Mouse (Mus musculus) limb, embryonic 14.5 days (tissue): ENCODE measurements at regions not wholly inside any gene's neighbourhood (a gene's known extent, or its start where the extent isn't known, plus 50 kb on each side); places are given as distances from the start of the nearest gene placed in this dataset.
A peak's percentile ranks its signal among the peaks of the same experiment; 100 is the strongest.
"Not testable (repeated sequence)": the region's sequence is repeated elsewhere in the genome, so short reads cannot be mapped to it uniquely, and the experiment has no call there.

Source experiments
- ATAC-seq: fragments of 200-750 bp; cut with Nextera tagmentation; 2 replicates; pipeline ENCODE4 v1.8.0; 2017; ENCODE audit warnings: low read depth, moderate number of reproducible peaks, moderate TSS enrichment; ENCODE audit not compliant: low FRiP score
- DNase-seq: peaks from one replicate; pipeline ENCODE4 v3.0.0-alpha.2; 2015; ENCODE audit warnings: low spot score
- H3K27ac ChIP-seq: fragments of 300-500 bp; sonication (generic); replicated peaks from 2 replicates; pipeline ENCODE4 v1.5.1; 2014; ENCODE audit warnings: low read depth, mild to moderate bottlenecking, low read length, moderate library complexity, mixed read lengths
- H3K27me3 ChIP-seq: fragments of 300-500 bp; sonication (generic); 2 replicates; pipeline ENCODE4 v1.6.1; 2014; ENCODE audit warnings: low read length, mixed read lengths; ENCODE audit not compliant: control insufficient read depth, insufficient read depth
- H3K36me3 ChIP-seq: fragments of 300-500 bp; sonication (generic); 2 replicates; pipeline ENCODE4 v1.6.1; 2014; ENCODE audit warnings: mild to moderate bottlenecking, low read length, moderate library complexity, mixed read lengths; ENCODE audit not compliant: control insufficient read depth, insufficient read depth
- H3K4me1 ChIP-seq: fragments of 300-500 bp; sonication (generic); 2 replicates; pipeline ENCODE4 v1.6.1; 2014; ENCODE audit warnings: antibody characterized with exemption, low read length, mixed read lengths; ENCODE audit not compliant: control insufficient read depth, insufficient read depth
- H3K4me2 ChIP-seq: fragments of 300-500 bp; sonication (generic); replicated peaks from 2 replicates; pipeline ENCODE4 v1.6.1; 2014; ENCODE audit warnings: low read depth, mild to moderate bottlenecking, low read length, moderate library complexity; ENCODE audit not compliant: severe bottlenecking
- H3K4me3 ChIP-seq: fragments of 300-500 bp; sonication (generic); replicated peaks from 2 replicates; pipeline ENCODE4 v1.5.1; 2014; ENCODE audit warnings: low read length
- H3K9ac ChIP-seq: fragments of 300-500 bp; sonication (generic); 2 replicates; pipeline ENCODE4 v1.6.1; 2014; ENCODE audit warnings: mild to moderate bottlenecking, low read depth, low read length, moderate library complexity; ENCODE audit not compliant: severe bottlenecking
- H3K9me3 ChIP-seq: fragments of 300-500 bp; sonication (generic); 2 replicates; pipeline ENCODE4 v1.6.1; 2016; ENCODE audit warnings: low read length; ENCODE audit not compliant: control insufficient read depth
- WGBS: fragments of 180-500 bp; shearing (Covaris S2); extraction: QIAGEN DNeasy Blood & Tissue Kit; methylation state at CpG from one replicate; pipeline ENCODE4 v1.1.7; 2014; 5-methylcytosine and 5-hydroxymethylcytosine counted together

GRCm38 (mm10) chrX:33416321-33416720 lies 103.1 kb downstream of the Btbd35f12 start:
- ATAC-seq, H3K9ac ChIP-seq, H3K27ac ChIP-seq, H3K4me1 ChIP-seq, H3K9me3 ChIP-seq, H3K36me3 ChIP-seq, H3K4me3 ChIP-seq, H3K4me2 ChIP-seq, H3K27me3 ChIP-seq: not testable (repeated sequence)
- 92% methylated on average over 7 of the region's 8 CpGs for WGBS
- peak; percentile 50 for DNase-seq
